Mouse (Mus musculus): ENCODE data around the gene Agxt2.

Gene Agxt2

GRCm38 (mm10) chr15:10436893-10437292 lies 78.6 kb downstream of the Agxt2 start:
- no peak for DNase-seq

GRCm38 (mm10) chr15:10439963-10440362 lies 81.6 kb downstream of the Agxt2 start:
- no peak for DNase-seq

- no peak for DNase-seq
These were observed 83.2 kb downstream of the Agxt2 start for GRCm38 (mm10) chr15:10441493-10441892.

GRCm38 (mm10) chr15:10442275-10442674 lies 83.9 kb downstream of the Agxt2 start:
- DNase-seq = no peak

GRCm38 (mm10) chr15:10447102-10447501 lies 88.8 kb downstream of the Agxt2 start:
- no peak for DNase-seq
